Mouse (Mus musculus): ENCODE measurements at regions not wholly inside any gene's neighbourhood (a gene's known extent, or its start where the extent isn't known, plus 50 kb on each side); places are given as distances from the start of the nearest gene placed in this dataset.

GRCm38 (mm10) chr7:95688151-95689146 is 482.6 kb upstream of the Tenm4 start:
- no peak for DNase-seq (ENCODE audit: low read depth)

GRCm38 (mm10) chr7:95689161-95689833 is 481.7 kb upstream of the Tenm4 start:
- DNase-seq (ENCODE audit: low read depth), result no peak

GRCm38 (mm10) chr7:95699506-95699905 is 471.5 kb upstream of the Tenm4 start:
- no peak for DNase-seq (ENCODE audit: low read depth)

- no peak for DNase-seq (ENCODE audit: low read depth)
These were observed 461.0 kb upstream of the Tenm4 start for GRCm38 (mm10) chr7:95710088-95710487.

- no peak for DNase-seq (ENCODE audit: low read depth)
These were observed 451.0 kb upstream of the Tenm4 start for GRCm38 (mm10) chr7:95720083-95720482.

- DNase-seq (ENCODE audit: low read depth), result no peak
These were observed 445.1 kb upstream of the Tenm4 start for GRCm38 (mm10) chr7:95725716-95726487.

GRCm38 (mm10) chr7:95733807-95734206 is 437.2 kb upstream of the Tenm4 start:
- no peak for DNase-seq (ENCODE audit: low read depth)

- no peak for DNase-seq (ENCODE audit: low read depth)
These were observed 436.5 kb upstream of the Tenm4 start for GRCm38 (mm10) chr7:95734587-95734986.

GRCm38 (mm10) chr7:95736716-95737115 is 434.3 kb upstream of the Tenm4 start:
- DNase-seq (ENCODE audit: low read depth), result no peak

GRCm38 (mm10) chr7:95738725-95739245 is 432.3 kb upstream of the Tenm4 start:
- DNase-seq (ENCODE audit: low read depth), result no peak

- DNase-seq (ENCODE audit: low read depth), result no peak
These were observed 431.3 kb upstream of the Tenm4 start for GRCm38 (mm10) chr7:95739779-95740178.

- DNase-seq (ENCODE audit: low read depth), result no peak
These were observed 412.7 kb upstream of the Tenm4 start for GRCm38 (mm10) chr7:95758375-95758774.

GRCm38 (mm10) chr7:95760945-95761661 is 409.9 kb upstream of the Tenm4 start:
- no peak for DNase-seq (ENCODE audit: low read depth)

GRCm38 (mm10) chr7:95766356-95767150 is 404.5 kb upstream of the Tenm4 start:
- DNase-seq (ENCODE audit: low read depth), result no peak

GRCm38 (mm10) chr7:95784523-95784922 is 386.5 kb upstream of the Tenm4 start:
- DNase-seq (ENCODE audit: low read depth), result no peak

- DNase-seq (ENCODE audit: low read depth), result no peak
These were observed 383.5 kb upstream of the Tenm4 start for GRCm38 (mm10) chr7:95787543-95787942.

- no peak for DNase-seq (ENCODE audit: low read depth)
These were observed 383.1 kb upstream of the Tenm4 start for GRCm38 (mm10) chr7:95787951-95788350.

- DNase-seq (ENCODE audit: low read depth), result no peak
These were observed 381.6 kb upstream of the Tenm4 start for GRCm38 (mm10) chr7:95789424-95789823.

- DNase-seq (ENCODE audit: low read depth), result no peak
These were observed 372.0 kb upstream of the Tenm4 start for GRCm38 (mm10) chr7:95799022-95799421.

GRCm38 (mm10) chr7:95809626-95810025 is 361.4 kb upstream of the Tenm4 start:
- no peak for DNase-seq (ENCODE audit: low read depth)

- DNase-seq (ENCODE audit: low read depth), result no peak
These were observed 360.9 kb upstream of the Tenm4 start for GRCm38 (mm10) chr7:95810096-95810495.
